Mouse (Mus musculus) neutrophil, adult 83 days (primary cell): Measurements from ENCODE around the gene Ninl. TPM values are rescaled to one million over a fixed set of nuclear protein-coding genes. Genes with fewer than 3 reads are reported as not detected.

ENCODE experiments used
- total RNA-seq, 2 experiments: library from RNA; stranded (reverse); gene quantifications; one replicate each; pipeline ENCODE4 v1.2.4; 2023

Ninl gene
- total RNA-seq = 1 to 10 TPM in 1 of 2 experiments, under 1 TPM in 1; 0.57 to 3.7 TPM

DNA sequence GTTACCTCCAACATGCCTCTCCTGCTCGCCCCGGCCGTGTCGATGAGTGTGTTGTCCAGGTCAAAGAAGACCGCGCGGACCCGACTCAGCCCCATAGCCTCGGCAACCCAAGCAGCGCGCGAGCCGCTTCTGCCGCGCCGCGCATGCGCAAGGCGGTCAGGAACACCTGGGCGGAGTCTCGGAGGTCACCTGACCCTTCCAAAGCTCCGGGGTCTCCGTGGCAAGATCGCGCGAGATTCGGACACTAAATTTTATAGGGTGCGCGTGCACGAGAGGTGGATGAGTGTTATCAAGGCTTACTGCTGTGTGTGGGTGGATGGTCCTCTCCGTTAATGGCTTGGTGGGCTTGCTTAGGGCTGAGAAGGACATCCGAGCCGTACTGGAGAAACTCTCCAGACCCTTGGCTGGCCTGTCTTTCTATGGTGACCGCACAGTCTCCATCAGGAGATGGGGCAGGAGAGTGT lies at the start of gene Ninl, which contains the start of gene Nanp:
TSS of gene Ninl (minus strand) at position 151 of the 464 bp plus-strand sequence.
TSS of gene Nanp (minus strand) at position 167 of the 464 bp plus-strand sequence.

DNA sequence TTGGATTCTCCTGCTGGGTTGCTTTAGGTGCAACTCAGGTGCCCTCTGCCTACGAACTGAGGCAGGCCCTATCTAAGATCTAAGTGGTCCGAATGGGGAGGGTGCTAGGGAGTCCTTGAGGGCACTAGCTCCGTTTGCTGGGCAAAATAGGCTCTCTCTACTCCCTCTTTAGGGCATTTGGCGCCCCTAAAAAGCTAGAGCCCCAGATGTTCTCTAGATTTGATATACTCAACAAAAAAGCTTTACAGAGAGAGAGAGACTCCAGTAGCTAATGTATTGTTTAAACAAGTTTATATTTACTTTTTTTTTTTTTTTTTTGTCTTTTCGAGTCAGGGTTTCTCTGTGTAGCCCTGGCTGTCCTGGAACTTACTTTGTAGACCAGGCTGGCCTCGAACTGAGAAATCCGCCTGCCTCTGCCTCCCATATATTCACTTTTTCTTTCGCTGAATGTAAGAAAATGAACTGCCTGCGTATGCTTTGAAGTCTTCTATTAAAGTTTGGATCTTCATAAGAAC lies 134.2 kb downstream of the Ninl start, which contains the start of gene Gins1:
TSS of gene Gins1 (plus strand) at position 465 of the 515 bp plus-strand sequence.

DNA sequence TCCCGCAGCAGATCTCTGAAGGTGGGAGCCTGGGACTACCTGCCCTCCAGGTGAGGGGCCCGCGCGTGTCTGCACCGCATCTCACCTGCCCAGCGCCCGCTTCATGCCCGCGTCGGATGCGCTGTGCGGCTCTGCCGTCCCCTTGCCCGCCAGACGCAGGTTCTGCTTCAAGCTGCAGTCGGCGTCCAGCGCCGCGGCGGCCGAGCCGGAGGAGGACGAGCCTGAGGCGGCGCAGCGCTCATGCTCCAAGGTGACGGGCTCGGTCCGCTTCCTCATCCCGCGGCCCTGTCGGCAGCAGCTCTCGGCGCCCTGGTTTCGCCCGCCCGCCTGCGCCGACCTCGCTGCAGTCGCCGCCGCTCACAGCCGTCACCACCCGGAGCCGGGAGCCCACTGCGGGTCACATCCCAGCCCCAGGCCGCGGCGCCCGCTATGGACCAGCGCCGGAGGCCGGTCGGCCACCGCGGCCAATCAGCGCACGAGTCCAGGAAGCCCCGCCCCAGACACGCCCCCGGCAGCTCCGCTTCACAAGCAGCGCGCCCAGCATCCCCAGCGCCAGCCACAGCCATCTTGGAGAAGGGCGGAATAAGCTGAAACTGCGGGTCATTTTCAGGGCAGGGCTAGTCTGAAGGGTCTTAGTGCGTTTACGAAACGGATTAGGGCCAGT lies 134.8 kb downstream of the Ninl start, which contains the start of gene Abhd12:
TSS of gene Abhd12 (minus strand) at position 470 of the 664 bp plus-strand sequence.

Other genes with a start within 250 kb of the Ninl start
- gene Abhd12, start 134.6 kb downstream of the Ninl start, total RNA-seq = 10 to 100 TPM; 27.2 to 35.4 TPM
- 10 to 100 TPM; 16.6 to 17.0 TPM for gene Gins1, start 134.0 kb downstream of the Ninl start, total RNA-seq
- gene Nanp, start within 50 bp of the Ninl start, total RNA-seq = 10 to 100 TPM in 1 of 2 experiments, 1 to 10 TPM in 1; 7.4 to 12.0 TPM
- not detected for gene Gm14151, start 53.0 kb upstream of the Ninl start, total RNA-seq
- not detected for gene Gm14147, start 58.9 kb upstream of the Ninl start, total RNA-seq